Mouse (Mus musculus): ENCODE measurements around the gene Kpna7. TPM values are rescaled to one million over a fixed set of nuclear protein-coding genes. Genes with fewer than 3 reads are reported as not detected.
A peak's percentile ranks its signal among the peaks of the same experiment; 100 is the strongest.
"Not testable (repeated sequence)": the region's sequence is repeated elsewhere in the genome, so short reads cannot be mapped to it uniquely, and the experiment has no call there.

Gene Kpna7
- polyA plus RNA-seq, 1 experiment: not detected

DNA sequence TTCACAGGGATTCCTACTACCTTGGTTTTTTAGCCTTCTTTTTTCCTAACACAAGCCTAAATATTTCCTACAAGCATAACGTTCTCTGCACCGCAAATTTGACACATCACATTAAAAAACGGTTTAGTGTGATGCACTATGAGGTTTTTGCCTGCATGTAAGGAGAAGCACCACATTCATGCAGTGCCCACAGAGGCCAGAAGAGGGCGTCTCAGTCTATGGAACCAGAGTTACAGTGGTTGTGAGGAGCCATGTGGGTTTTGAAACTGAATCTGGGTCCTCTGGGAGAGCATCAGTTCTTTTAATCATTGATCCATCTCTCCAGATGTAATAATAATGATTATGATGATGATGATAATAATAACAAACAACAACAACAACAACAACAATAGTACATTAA, 42.2 kb downstream of the Kpna7 start:
- no peak overlapping the region for H3K4me3 ChIP-seq (ENCODE audit: insufficient read depth, low read length)
- H3K27ac ChIP-seq (ENCODE audit: insufficient read depth, low read depth, low read length): no peak overlapping the region
- TF ChIP-seq POLR2A (IDR thresholded peaks at IDR 0.05; ENCODE audit: borderline replicate concordance, low read depth, low read length): no peak
- TF ChIP-seq CTCF (IDR thresholded peaks at IDR 0.05; ENCODE audit: low read depth, low read length): peak; percentile 53
- H3K4me1 ChIP-seq (ENCODE audit: control insufficient read depth, insufficient read depth, low read length): peaks cover 2% of the 10 kb centered on the region; the same call in 1 of the 2 replicates

DNA sequence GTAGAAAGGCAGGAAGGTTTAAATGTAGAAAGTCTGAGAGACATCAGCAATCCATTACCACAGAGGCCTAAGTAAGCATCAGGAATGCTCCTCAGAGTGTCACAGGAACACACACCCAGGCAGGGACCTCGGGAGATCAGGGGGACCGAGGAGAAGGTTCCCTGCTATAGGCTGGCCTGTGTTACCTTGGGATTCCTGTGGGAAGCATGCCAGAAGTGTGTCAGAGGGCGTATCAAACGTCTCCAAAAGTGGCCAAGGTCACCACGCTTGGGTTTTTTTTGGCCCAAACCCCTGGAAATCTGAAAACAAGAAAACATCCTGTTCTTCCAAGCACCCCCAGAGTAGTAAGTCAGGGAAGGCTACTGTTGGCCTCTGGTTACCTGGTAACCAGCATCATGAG, 51.4 kb downstream of the Kpna7 start, which contains the start of gene Gm4871:
Gene Gm4871, minus strand, starts transcription at position 364 of the 400 bp plus-strand sequence.
- H3K4me1 ChIP-seq (ENCODE audit: control insufficient read depth, insufficient read depth, low read length); H3K27ac ChIP-seq (ENCODE audit: insufficient read depth, low read depth, low read length); H3K4me3 ChIP-seq (ENCODE audit: insufficient read depth, low read length): not testable (repeated sequence)

DNA sequence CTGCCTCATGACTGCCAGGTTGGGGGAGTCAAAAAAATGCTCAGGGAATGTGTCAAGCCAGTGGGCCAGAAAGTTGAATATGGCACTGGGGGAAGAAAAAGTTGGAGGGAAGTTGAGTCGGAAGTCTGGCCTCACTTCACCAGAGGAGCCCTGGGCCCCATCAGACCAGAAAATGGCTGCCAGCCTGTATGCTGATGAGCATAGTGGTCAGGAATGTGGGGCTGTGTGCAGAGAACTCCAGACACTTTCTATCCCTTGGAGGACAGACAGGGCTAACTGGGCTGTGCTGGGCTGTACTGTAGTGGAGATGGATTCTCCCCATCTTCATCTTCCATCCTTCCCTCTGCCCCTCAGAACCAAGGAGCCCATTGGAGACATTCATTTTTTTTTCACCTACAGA, 53.4 kb downstream of the Kpna7 start:
- H3K27ac ChIP-seq (ENCODE audit: insufficient read depth, low read depth, low read length); H3K4me3 ChIP-seq (ENCODE audit: insufficient read depth, low read length); H3K4me1 ChIP-seq (ENCODE audit: control insufficient read depth, insufficient read depth, low read length): not testable (repeated sequence)

DNA sequence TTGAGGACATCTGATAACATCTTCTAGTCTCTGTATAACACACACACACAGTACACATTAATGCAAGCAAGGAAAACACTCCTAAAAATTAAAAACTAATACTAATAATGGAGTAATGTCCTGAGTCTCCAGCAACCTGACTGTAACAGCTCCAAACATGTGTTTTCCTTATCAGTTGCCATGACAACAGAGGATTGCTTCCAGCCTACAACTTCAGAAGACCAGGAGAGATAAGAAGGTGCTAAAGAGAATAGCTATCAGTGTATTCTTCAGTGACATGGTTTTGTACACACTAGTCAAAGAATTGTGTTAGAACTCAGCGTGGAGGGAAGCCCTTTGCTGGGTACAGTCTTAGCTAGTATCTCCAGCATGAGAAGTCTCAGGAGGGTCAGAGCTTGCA, 63.1 kb downstream of the Kpna7 start:
- not testable (repeated sequence) for H3K27ac ChIP-seq (ENCODE audit: insufficient read depth, low read depth, low read length); H3K4me1 ChIP-seq (ENCODE audit: control insufficient read depth, insufficient read depth, low read length); H3K4me3 ChIP-seq (ENCODE audit: insufficient read depth, low read length)

DNA sequence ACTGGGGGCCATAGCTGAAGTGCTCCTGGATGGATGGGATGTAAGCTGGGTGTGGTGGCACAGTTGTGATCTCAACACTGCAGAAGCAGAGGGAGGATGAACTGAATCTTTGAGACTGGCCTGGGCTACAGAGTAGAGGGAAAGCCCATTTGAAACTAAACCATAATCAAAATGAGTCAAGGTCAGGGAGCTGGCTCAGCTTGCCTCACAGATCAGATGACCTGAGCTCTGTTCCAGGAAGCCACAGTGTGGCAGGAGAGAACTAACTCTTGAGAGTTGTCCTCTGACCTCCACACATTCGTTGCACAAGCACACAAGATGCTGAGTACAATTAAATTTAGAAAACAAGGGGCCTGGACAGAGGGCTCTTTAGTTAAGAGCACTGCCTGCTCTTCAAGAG, 63.6 kb downstream of the Kpna7 start:
- not testable (repeated sequence) for H3K27ac ChIP-seq (ENCODE audit: insufficient read depth, low read depth, low read length); H3K4me1 ChIP-seq (ENCODE audit: control insufficient read depth, insufficient read depth, low read length); H3K4me3 ChIP-seq (ENCODE audit: insufficient read depth, low read length)

DNA sequence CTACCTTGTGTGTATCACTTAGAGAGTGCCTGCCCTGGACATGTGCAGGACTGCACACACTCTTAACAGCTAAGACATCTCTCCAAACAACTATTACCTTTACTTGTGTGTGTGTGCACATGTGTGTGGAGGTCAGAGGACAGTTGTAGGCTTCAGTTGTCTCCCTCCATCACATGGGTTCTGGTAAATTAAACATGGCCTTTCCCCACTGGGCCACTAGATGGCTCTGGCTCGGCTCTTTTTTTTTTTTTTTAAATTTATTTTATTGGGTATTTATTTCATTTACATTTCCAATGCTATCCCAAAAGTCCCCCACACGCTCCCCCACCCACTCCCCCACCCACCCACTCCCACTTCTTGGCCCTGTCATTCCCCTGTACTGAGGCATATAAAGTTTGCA, 67.1 kb downstream of the Kpna7 start:
- H3K27ac ChIP-seq (ENCODE audit: insufficient read depth, low read depth, low read length); H3K4me3 ChIP-seq (ENCODE audit: insufficient read depth, low read length); H3K4me1 ChIP-seq (ENCODE audit: control insufficient read depth, insufficient read depth, low read length): not testable (repeated sequence)

DNA sequence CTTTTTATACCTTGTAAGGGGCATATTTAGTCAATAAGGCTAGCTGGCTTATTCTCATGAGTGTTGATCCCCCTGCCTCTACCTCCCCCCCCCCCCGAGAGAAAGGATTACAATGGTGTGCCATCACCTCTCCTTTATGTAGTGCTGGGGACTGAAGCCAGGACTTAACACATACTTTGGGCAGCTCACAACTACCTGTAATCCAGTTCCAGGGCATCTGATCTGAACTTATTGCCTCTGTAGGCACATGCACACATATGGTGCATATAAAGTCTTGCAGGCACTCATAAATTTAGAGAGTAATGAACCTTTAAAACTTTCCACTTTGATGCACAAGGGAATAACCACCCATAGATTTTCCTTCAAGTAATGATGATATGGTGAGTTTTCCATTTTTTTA, 69.6 kb downstream of the Kpna7 start:
- no peak for TF ChIP-seq CTCF (IDR thresholded peaks at IDR 0.05; ENCODE audit: low read depth, low read length)
- no peak for TF ChIP-seq POLR2A (IDR thresholded peaks at IDR 0.05; ENCODE audit: borderline replicate concordance, low read depth, low read length)
- H3K4me3 ChIP-seq (ENCODE audit: insufficient read depth, low read length): no peak overlapping the region
- H3K27ac ChIP-seq (ENCODE audit: insufficient read depth, low read depth, low read length): no peak overlapping the region
- no peaks in the 10 kb centered on the region; the same call in 1 of the 2 replicates for H3K4me1 ChIP-seq (ENCODE audit: control insufficient read depth, insufficient read depth, low read length)

DNA sequence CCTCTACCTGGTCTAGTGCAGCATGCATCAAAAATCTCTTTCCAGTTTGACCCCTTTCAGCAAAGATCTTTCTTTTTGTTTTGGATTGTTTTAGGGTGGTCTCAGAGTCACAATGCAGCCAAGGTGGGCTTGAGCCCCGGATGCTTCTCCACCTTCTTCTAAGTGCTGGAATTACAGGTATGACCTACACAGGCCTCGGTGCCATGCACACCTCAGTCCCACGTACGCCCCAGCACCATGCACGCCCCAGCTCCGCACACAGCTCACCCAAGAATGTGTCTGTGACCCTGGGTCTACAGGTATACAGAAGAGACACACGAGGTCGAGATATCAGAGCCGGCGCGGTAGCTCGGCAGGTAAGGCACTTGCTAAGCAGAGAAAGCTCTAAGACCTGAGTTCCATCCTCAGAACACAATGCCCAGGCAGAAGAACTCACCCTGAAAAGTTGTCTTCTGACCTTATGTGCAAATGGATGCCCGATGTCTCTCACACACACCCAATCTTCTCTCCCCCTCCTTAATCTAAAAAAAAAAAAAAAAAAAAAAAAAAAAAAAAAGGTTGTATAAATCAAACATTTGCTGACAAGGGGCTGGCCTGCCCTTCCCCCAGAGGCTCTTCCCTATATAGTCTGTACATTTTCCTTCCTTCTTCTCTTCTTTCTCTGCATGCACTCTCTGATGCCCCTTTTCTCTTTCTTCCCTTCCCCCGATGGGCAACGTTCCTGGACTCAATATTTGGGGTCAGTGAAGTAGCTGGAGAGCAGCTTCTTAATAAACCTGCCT, 74.8 kb downstream of the Kpna7 start:
- TF ChIP-seq CTCF (IDR thresholded peaks at IDR 0.05; ENCODE audit: low read depth, low read length) (no peak), POLR2A (IDR thresholded peaks at IDR 0.05; ENCODE audit: borderline replicate concordance, low read depth, low read length) (no peak)
- Histone ChIP-seq H3K4me3 (ENCODE audit: insufficient read depth, low read length) (no peak overlapping the region), H3K27ac (ENCODE audit: insufficient read depth, low read depth, low read length) (no peak overlapping the region), H3K4me1 (ENCODE audit: control insufficient read depth, insufficient read depth, low read length) (peaks cover 22% of the 10 kb centered on the region)

DNA sequence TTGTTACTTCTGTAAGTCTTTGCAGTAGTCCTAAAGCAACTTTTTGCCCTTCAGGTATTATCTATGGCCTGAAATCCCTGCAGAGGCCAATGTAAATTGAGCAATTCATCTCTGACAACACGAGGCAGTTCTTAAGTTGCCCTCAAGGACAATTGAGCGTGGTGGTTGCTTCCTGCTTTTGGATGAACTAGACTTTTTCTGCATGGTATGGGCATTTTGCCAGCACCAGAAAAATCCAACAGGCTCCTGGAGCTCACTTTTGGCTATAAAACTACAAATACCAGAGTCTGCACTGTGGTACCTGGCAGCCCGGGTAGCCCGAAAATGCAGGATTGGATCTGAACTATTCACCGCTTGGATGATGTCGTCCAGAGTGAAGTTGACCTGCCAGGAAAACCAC, 78.2 kb downstream of the Kpna7 start:
- H3K4me1 ChIP-seq (ENCODE audit: control insufficient read depth, insufficient read depth, low read length): peaks cover 22% of the 10 kb centered on the region
- H3K27ac ChIP-seq (ENCODE audit: insufficient read depth, low read depth, low read length): no peak overlapping the region
- H3K4me3 ChIP-seq (ENCODE audit: insufficient read depth, low read length): no peak overlapping the region
- TF ChIP-seq POLR2A (IDR thresholded peaks at IDR 0.05; ENCODE audit: borderline replicate concordance, low read depth, low read length) (no peak), CTCF (IDR thresholded peaks at IDR 0.05; ENCODE audit: low read depth, low read length) (no peak)

DNA sequence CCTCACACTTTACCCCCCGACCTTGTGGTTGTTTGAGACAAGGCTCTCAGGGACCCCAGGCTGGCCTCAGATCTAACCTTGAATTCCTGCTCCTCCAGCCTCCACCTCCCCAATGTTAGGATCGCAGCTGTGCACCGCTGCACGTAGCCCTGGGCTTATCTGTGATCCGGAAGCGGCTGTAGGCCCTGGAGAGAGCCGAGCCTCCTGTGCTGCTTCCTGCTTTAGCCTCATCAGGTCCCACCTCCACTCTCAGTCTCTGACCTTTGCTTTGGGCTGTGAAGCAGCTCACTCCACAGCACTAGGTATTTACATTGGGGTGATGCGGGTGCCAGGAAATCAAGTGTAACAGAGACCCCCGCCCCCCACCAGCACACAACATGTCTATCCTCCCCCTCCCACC, 79.3 kb downstream of the Kpna7 start:
- Histone ChIP-seq H3K27ac (ENCODE audit: insufficient read depth, low read depth, low read length) (no peak overlapping the region), H3K4me3 (ENCODE audit: insufficient read depth, low read length) (no peak overlapping the region), H3K4me1 (ENCODE audit: control insufficient read depth, insufficient read depth, low read length) (peaks cover 22% of the 10 kb centered on the region)
- TF ChIP-seq CTCF (IDR thresholded peaks at IDR 0.05; ENCODE audit: low read depth, low read length) (no peak), POLR2A (IDR thresholded peaks at IDR 0.05; ENCODE audit: borderline replicate concordance, low read depth, low read length) (no peak)

DNA sequence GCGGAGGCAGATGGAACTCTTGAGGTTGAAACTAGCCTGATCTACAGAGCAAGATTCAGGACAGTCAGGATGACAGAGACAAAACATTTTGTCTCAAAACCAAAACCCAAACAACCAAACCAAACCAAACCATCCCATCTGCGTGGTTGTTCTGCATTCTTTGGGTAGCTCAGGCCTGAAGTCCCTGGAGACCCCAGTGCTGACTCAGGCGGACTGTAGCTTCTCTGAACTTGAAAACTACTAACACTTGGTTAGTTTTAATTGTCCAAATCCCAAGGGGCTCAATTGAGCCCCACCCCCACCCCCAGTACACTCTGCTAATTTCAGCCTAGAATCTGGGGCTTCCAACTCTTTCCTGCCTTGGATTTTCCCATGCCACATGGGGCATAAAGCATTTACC, 80.5 kb downstream of the Kpna7 start:
- Histone ChIP-seq H3K4me3 (ENCODE audit: insufficient read depth, low read length) (no peak overlapping the region), H3K27ac (ENCODE audit: insufficient read depth, low read depth, low read length) (no peak overlapping the region), H3K4me1 (ENCODE audit: control insufficient read depth, insufficient read depth, low read length) (peaks cover 22% of the 10 kb centered on the region)
- TF ChIP-seq POLR2A (IDR thresholded peaks at IDR 0.05; ENCODE audit: borderline replicate concordance, low read depth, low read length) (no peak), CTCF (IDR thresholded peaks at IDR 0.05; ENCODE audit: low read depth, low read length) (no peak)
